Mouse (Mus musculus) small intestine, adult 2 months (tissue): ENCODE results near the gene Noct. TPM values are rescaled to one million over a fixed set of nuclear protein-coding genes. Genes with fewer than 3 reads are reported as not detected.

ENCODE experiments used
- H3K27ac ChIP-seq: fragments of 200-500 bp; 2 replicates; pipeline ENCODE4 v1.5.1; 2012; ENCODE audit warnings: low read depth, low read length, control low read depth, inconsistent platforms; ENCODE audit not compliant: insufficient read depth
- H3K27me3 ChIP-seq: fragments of 200-500 bp; 2 replicates; pipeline ENCODE4 v1.6.1; 2012; ENCODE audit warnings: mild to moderate bottlenecking, moderate library complexity, low read length, inconsistent platforms; ENCODE audit not compliant: control insufficient read depth, insufficient read depth
- H3K36me3 ChIP-seq: fragments of 200-500 bp; 2 replicates; pipeline ENCODE4 v1.6.1; 2012; ENCODE audit warnings: mild to moderate bottlenecking, low read length, control low read depth, inconsistent platforms; ENCODE audit not compliant: control insufficient read depth, insufficient read depth
- H3K4me1 ChIP-seq: fragments of 200-500 bp; 2 replicates; pipeline ENCODE4 v1.6.1; 2012; ENCODE audit warnings: low read length, inconsistent platforms, mixed read lengths; ENCODE audit not compliant: control insufficient read depth, insufficient read depth, insufficient read length
- H3K4me3 ChIP-seq: fragments of 200-500 bp; 2 replicates; pipeline ENCODE4 v1.5.1; 2012; ENCODE audit warnings: low read depth, mild to moderate bottlenecking, control low read depth, inconsistent platforms, low read length, moderate library complexity
- CTCF ChIP-seq: fragments of 200-500 bp; IDR thresholded peaks from 2 replicates; pipeline ENCODE4 v1.5.1; 2012; ENCODE audit warnings: low read depth, mild to moderate bottlenecking, control low read depth, inconsistent platforms, low read length, moderate library complexity, mixed read lengths; ENCODE audit not compliant: insufficient replicate concordance, insufficient read length; ENCODE audit errors: extremely low read depth
- POLR2A ChIP-seq: fragments of 200-500 bp; IDR thresholded peaks from 2 replicates; pipeline ENCODE4 v1.6.1; 2012; ENCODE audit warnings: low read depth, mild to moderate bottlenecking, control low read depth, inconsistent platforms, low read length, moderate library complexity
- WGBS: fragments of 180-500 bp; shearing (Covaris S2); methylation state at CpG from one replicate; pipeline ENCODE4 v1.1.7; 2018; 5-methylcytosine and 5-hydroxymethylcytosine counted together
- polyA plus RNA-seq: library from polyadenylated mRNA; depleted of rRNA; stranded (reverse); fragments of >200 nt; gene quantifications from 2 replicates; pipeline ENCODE4 v1.2.3, GENCODE M21; 2012

The Noct gene
- polyA plus RNA-seq, 1 experiment: 56.2 TPM

DNA sequence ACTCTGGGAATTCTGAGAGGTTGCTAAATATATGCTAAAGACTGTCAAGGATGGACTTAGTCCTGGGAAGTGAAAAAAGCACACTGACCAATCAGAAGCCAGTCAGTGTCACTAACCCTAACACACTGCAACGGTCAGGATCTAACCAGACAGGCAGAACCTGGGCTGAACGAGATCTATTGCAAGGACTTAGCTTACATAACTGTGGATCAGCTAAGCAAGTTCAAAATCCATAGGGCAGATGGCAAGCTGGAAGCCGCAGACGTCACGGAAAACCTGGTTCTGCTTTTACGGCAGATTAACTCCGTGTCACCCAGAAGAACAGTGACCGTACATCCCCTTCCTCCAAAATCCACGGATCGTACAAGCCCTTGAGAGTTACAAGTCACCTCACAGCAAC lies 39.5 kb upstream of the Noct start:
- H3K27me3 ChIP-seq: no peaks in the 10 kb centered on the region
- H3K36me3 ChIP-seq: no peaks in the 10 kb centered on the region
- WGBS: 54% methylated on average over 10 of the region's 10 CpGs
- no peaks in the 10 kb centered on the region; the same call in 1 of the 2 replicates for H3K4me1 ChIP-seq
- H3K4me3 ChIP-seq: no peak overlapping the region
- no peak overlapping the region for H3K27ac ChIP-seq
- TF ChIP-seq CTCF (no peak), POLR2A (no peak)

DNA sequence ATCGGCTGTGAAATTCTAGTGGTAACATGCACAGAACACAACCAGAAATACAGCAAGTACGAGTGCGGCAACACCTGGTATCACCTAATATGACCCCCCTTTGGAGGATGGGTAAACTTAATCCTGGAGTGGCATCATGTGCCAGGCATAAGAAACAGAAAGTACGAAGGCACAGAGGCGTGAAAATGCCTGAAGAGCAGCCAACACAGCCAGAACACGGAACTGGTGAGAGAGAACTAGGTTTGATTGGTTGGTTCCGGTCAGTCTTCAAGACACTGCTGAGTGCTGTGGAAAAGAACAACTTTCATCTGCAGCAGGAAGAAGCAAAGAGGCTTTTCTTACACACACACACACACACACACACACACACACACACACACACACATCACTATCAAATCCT lies 38.8 kb upstream of the Noct start:
- H3K4me1 ChIP-seq: no peaks in the 10 kb centered on the region; the same call in 1 of the 2 replicates
- WGBS: 63% methylated on average over 7 of the region's 7 CpGs
- H3K4me3 ChIP-seq: no peak overlapping the region
- H3K36me3 ChIP-seq: no peaks in the 10 kb centered on the region
- no peaks in the 10 kb centered on the region for H3K27me3 ChIP-seq
- H3K27ac ChIP-seq: peak overlapping the region; percentile 39
- no peak for TF ChIP-seq CTCF
- no peak for TF ChIP-seq POLR2A

DNA sequence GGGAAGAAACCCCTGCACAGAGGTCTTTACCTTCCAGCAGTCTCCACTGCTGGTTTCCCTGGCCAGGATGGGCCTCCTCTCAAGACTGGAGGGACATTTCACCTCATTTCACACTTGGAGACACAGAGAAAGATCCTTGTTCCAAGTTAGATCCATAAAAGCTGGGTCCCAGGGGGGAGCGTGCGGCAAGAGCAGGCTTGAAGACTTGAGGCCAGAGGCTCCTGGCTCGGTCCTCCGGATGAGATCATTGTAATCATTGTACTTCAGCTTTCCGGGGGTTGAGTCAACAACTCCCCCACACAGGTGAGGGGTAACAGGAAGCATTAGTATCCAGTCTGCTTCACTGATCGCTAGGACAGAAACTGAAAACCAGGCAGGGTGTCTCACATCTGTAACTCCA lies 30.2 kb upstream of the Noct start:
- H3K4me1 ChIP-seq: no peaks in the 10 kb centered on the region
- TF ChIP-seq POLR2A (no peak), CTCF (no peak)
- H3K4me3 ChIP-seq: no peak overlapping the region
- H3K27ac ChIP-seq: no peak overlapping the region
- H3K27me3 ChIP-seq: no peaks in the 10 kb centered on the region
- H3K36me3 ChIP-seq: no peaks in the 10 kb centered on the region
- 37% methylated on average over 6 of the region's 6 CpGs for WGBS

DNA sequence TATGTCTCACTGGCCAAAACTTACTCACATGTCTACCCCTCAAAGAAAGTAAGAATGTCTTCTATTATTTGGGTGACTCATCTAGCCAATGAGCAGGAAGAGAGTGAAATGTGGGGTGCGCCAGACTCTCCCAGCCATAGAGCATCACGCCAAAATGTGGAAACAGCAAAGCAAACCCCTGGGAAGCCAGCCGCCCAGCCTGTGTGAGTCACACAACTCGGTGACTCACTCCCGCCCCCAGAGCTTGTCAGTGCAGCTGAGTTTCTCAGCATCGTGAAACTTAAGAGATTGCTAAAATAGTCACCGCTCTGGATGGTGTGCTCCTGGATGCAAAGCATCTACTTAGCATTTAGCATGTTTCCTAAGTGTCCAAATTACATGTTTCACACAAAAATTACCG lies 28.9 kb upstream of the Noct start:
- WGBS: 20% methylated on average over 8 of the region's 8 CpGs
- H3K36me3 ChIP-seq: no peaks in the 10 kb centered on the region
- no peak overlapping the region for H3K4me3 ChIP-seq
- no peak for TF ChIP-seq CTCF
- no peak for TF ChIP-seq POLR2A
- H3K27me3 ChIP-seq: no peaks in the 10 kb centered on the region
- no peaks in the 10 kb centered on the region for H3K4me1 ChIP-seq
- H3K27ac ChIP-seq: no peak overlapping the region

DNA sequence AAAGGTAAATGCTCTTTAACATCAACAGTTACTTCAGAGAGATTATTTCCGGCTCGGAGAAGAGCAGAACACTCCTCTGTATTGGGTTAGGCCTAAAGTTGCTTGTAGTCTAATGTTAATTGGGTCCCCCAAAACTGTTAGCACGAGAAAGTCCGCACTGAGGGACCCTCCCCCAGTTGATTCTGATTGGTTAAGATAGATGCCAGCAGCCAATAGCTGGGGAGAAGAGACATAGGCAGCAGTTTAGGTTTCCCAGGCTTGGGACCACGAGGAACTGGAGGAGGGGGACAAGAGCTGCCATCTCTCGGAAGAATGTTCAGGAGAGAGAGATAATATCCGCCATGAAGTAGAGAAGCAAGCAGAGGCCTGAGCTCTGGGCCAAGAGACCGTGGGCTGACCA lies 28.5 kb upstream of the Noct start:
- no peaks in the 10 kb centered on the region for H3K36me3 ChIP-seq
- no peak overlapping the region for H3K4me3 ChIP-seq
- no peak for TF ChIP-seq POLR2A
- H3K27me3 ChIP-seq: no peaks in the 10 kb centered on the region
- H3K4me1 ChIP-seq: no peaks in the 10 kb centered on the region
- no peak overlapping the region for H3K27ac ChIP-seq
- 48% methylated on average over 8 of the region's 8 CpGs for WGBS

DNA sequence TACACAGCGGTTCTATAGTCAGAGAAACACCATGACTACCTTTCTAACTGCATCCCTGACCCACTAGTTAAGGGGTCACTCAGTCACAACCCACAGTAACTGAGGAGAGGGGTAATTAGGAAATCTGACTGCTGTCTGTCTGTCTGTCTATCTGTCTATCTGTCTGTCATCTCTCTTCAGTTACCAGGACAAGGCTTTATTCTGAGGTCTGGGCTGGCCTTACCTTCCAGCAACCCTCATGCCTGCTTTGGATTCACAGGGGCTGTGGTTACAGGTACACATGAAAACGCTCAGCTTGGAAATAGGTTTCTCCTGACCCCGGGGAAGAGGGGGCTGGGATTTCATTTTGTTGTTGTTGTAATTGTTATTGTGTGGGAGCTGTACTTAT lies 27.5 kb upstream of the Noct start:
- no peak overlapping the region for H3K27ac ChIP-seq
- no peaks in the 10 kb centered on the region for H3K27me3 ChIP-seq
- peaks cover 4% of the 10 kb centered on the region; the same call in 1 of the 2 replicates for H3K4me1 ChIP-seq
- WGBS: 82% methylated on average over 3 of the region's 3 CpGs
- TF ChIP-seq POLR2A (no peak), CTCF (no peak)
- no peaks in the 10 kb centered on the region for H3K36me3 ChIP-seq
- no peak overlapping the region for H3K4me3 ChIP-seq

DNA sequence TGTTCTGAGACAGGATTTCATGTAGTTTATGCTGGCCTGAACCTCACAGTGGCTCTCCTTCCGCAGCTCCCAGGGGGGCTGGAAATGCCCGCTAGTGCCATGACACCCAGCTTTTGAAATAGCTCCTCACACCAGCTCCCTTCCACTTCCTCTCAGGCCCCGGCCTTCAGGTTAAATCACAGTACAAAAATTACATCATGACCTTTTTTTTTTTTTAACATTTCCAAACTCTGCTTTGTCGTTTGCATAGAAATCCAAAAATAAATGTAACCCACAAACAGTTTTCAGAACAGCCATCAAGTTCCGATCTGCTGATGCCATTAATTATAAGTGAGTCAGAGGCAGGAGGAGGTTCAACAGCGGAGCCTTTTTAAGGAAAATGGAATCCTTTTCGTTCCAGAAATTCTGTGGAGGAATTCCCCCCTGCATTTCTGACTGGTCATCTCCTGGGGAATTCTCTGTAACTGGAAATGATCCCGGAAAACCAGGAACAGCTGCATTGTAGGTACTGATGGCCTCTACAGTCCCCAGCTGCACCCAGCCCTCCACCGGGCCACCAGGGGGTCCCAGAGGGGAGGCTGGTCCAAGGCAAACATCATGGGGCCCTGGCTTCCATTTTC lies 27.0 kb upstream of the Noct start:
- no peak overlapping the region for H3K27ac ChIP-seq
- H3K4me3 ChIP-seq: no peak overlapping the region
- no peak for TF ChIP-seq POLR2A
- no peak for TF ChIP-seq CTCF
- 62% methylated on average over 9 of the region's 9 CpGs for WGBS
- H3K27me3 ChIP-seq: no peaks in the 10 kb centered on the region
- no peaks in the 10 kb centered on the region for H3K36me3 ChIP-seq
- peaks cover 7% of the 10 kb centered on the region; the same call in 1 of the 2 replicates for H3K4me1 ChIP-seq
